Mouse (Mus musculus) kidney, postnatal 4 days (tissue): ENCODE data around the gene Tango6.
A peak's percentile ranks its signal among the peaks of the same experiment; 100 is the strongest.
"Not testable (repeated sequence)": the region's sequence is repeated elsewhere in the genome, so short reads cannot be mapped to it uniquely, and the experiment has no call there.

Source experiments
- DNase-seq, 2 experiments: peaks; one replicate each; pipeline ENCODE4 v3.0.0; 2021; ENCODE audit warnings: mixed read lengths in 2 of 2

The Tango6 gene

GRCm38 (mm10) chr8:106761867-106762523, 79.1 kb downstream of the Tango6 start:
- DNase-seq: peak in 1 of 2 experiments; percentile 29

- DNase-seq: no peak
These were observed 81.7 kb downstream of the Tango6 start for GRCm38 (mm10) chr8:106764529-106764928.

GRCm38 (mm10) chr8:106765570-106765969, 82.7 kb downstream of the Tango6 start:
- DNase-seq: no peak

- peak in 1 of 2 experiments; percentile 10 for DNase-seq
These were observed 83.9 kb downstream of the Tango6 start for GRCm38 (mm10) chr8:106766736-106767135.

- peak in 1 of 2 experiments; percentile 7 for DNase-seq
These were observed 86.4 kb downstream of the Tango6 start for GRCm38 (mm10) chr8:106769147-106769805.

GRCm38 (mm10) chr8:106770596-106771179, 87.8 kb downstream of the Tango6 start:
- peak in 1 of 2 experiments; percentile 27 for DNase-seq

GRCm38 (mm10) chr8:106772094-106772493, 89.2 kb downstream of the Tango6 start:
- DNase-seq: no peak

GRCm38 (mm10) chr8:106772501-106772900, 89.6 kb downstream of the Tango6 start:
- DNase-seq: no peak

- peak in 1 of 2 experiments; percentile 19 for DNase-seq
These were observed 91.9 kb downstream of the Tango6 start for GRCm38 (mm10) chr8:106774567-106775320.

GRCm38 (mm10) chr8:106789623-106790022, 106.8 kb downstream of the Tango6 start:
- no peak for DNase-seq

GRCm38 (mm10) chr8:106794820-106795219, 112.0 kb downstream of the Tango6 start:
- DNase-seq: no peak

GRCm38 (mm10) chr8:106799821-106800220, 117.0 kb downstream of the Tango6 start:
- peak; percentile 32 to 62 for DNase-seq

- no peak for DNase-seq
These were observed 118.4 kb downstream of the Tango6 start for GRCm38 (mm10) chr8:106801261-106801660.

- DNase-seq: not testable (repeated sequence)
These were observed 119.7 kb downstream of the Tango6 start for GRCm38 (mm10) chr8:106802384-106803137.

- DNase-seq: no peak
These were observed 123.0 kb downstream of the Tango6 start for GRCm38 (mm10) chr8:106805859-106806258.

- no peak for DNase-seq
These were observed 124.6 kb downstream of the Tango6 start for GRCm38 (mm10) chr8:106807461-106807860.

- no peak for DNase-seq
These were observed 126.9 kb downstream of the Tango6 start for GRCm38 (mm10) chr8:106809726-106810125.

- DNase-seq: no peak
These were observed 127.5 kb downstream of the Tango6 start for GRCm38 (mm10) chr8:106810406-106810805.

GRCm38 (mm10) chr8:106812560-106812959, 129.7 kb downstream of the Tango6 start:
- no peak for DNase-seq

- peak; percentile 29 to 55 for DNase-seq
These were observed 133.7 kb downstream of the Tango6 start for GRCm38 (mm10) chr8:106816431-106817170.

GRCm38 (mm10) chr8:106817171-106817545, 134.3 kb downstream of the Tango6 start:
- no peak for DNase-seq
